Mouse (Mus musculus) frontal cortex, adult (tissue): Measurements from ENCODE around the gene Neurod2.

Source experiments
- ATAC-seq: cut with Nextera tagmentation; 2 replicates; pipeline ENCODE4 v1.9.2; 2017; ENCODE audit warnings: mild to moderate bottlenecking, moderate library complexity, mixed read lengths; ENCODE audit not compliant: low TSS enrichment

Gene Neurod2

GRCm38 (mm10) chr11:98329081-98329959 lies at the start of gene Neurod2:
TSS of gene Neurod2 (minus strand) at chr11:98329648.
- peak; percentile 42; the same call in 1 of the 2 replicates for ATAC-seq

- no peak for ATAC-seq
These were observed 48.3 kb upstream of the Neurod2 start for GRCm38 (mm10) chr11:98377787-98378186.

- peak; percentile 33; the same call in 1 of the 2 replicates for ATAC-seq
These were observed 47.3 kb upstream of the Neurod2 start for GRCm38 (mm10) chr11:98376756-98377155.

GRCm38 (mm10) chr11:98374266-98374665 lies 44.8 kb upstream of the Neurod2 start:
- no peak for ATAC-seq

GRCm38 (mm10) chr11:98373244-98373643 lies 43.8 kb upstream of the Neurod2 start:
- no peak for ATAC-seq

GRCm38 (mm10) chr11:98372406-98372805 lies 43.0 kb upstream of the Neurod2 start:
- ATAC-seq: peak; percentile 38; the same call in 1 of the 2 replicates

GRCm38 (mm10) chr11:98371556-98372240 lies 42.2 kb upstream of the Neurod2 start:
- no peak for ATAC-seq

GRCm38 (mm10) chr11:98370588-98370987 lies 41.1 kb upstream of the Neurod2 start:
- no peak for ATAC-seq

GRCm38 (mm10) chr11:98369337-98369736 lies 39.9 kb upstream of the Neurod2 start:
- peak; percentile 50; the same call in 1 of the 2 replicates for ATAC-seq

- peak; percentile 11; the same call in 1 of the 2 replicates for ATAC-seq
These were observed 38.4 kb upstream of the Neurod2 start for GRCm38 (mm10) chr11:98367863-98368186.

- peak; percentile 36; the same call in 1 of the 2 replicates for ATAC-seq
These were observed 37.9 kb upstream of the Neurod2 start for GRCm38 (mm10) chr11:98367171-98367862.

- no peak for ATAC-seq
These were observed 36.8 kb upstream of the Neurod2 start for GRCm38 (mm10) chr11:98366290-98366689.

GRCm38 (mm10) chr11:98364410-98364809 lies 35.0 kb upstream of the Neurod2 start:
- ATAC-seq: no peak

GRCm38 (mm10) chr11:98363817-98364216 lies 34.4 kb upstream of the Neurod2 start:
- no peak for ATAC-seq

GRCm38 (mm10) chr11:98360866-98361521 lies 31.5 kb upstream of the Neurod2 start:
- no peak for ATAC-seq

- ATAC-seq: peak; percentile 41
These were observed 29.0 kb upstream of the Neurod2 start, which contains the start of gene Stard3 for GRCm38 (mm10) chr11:98358161-98359083. TSS of gene Stard3 (plus strand) at chr11:98358368.

- no peak for ATAC-seq
These were observed 28.1 kb upstream of the Neurod2 start for GRCm38 (mm10) chr11:98357396-98358160.

GRCm38 (mm10) chr11:98356625-98357394 lies 27.4 kb upstream of the Neurod2 start:
- no peak for ATAC-seq
